Mouse (Mus musculus): Measurements from ENCODE around the gene Ggt7. TPM values are rescaled to one million over a fixed set of nuclear protein-coding genes. Genes with fewer than 3 reads are reported as not detected.

Gene Ggt7
- polyA plus RNA-seq, 1 experiment = 6.6 TPM

GRCm38 (mm10) chr2:155443446-155443845 is 74.6 kb downstream of the Ggt7 start:
- Histone ChIP-seq H3K79me2 (ENCODE audit: control insufficient read depth, insufficient read depth) (peaks cover 35% of the 10 kb centered on the region), H3K36me3 (ENCODE audit: control insufficient read depth, insufficient read depth) (no peaks in the 10 kb centered on the region), H3K4me2 (ENCODE audit: low read depth) (no peak overlapping the region), H3K4me3 (no peak overlapping the region), H3ac (ENCODE audit: control insufficient read depth, insufficient read length) (no peak overlapping the region), H3K27me3 (ENCODE audit: control insufficient read depth, insufficient read depth, insufficient read length) (no peaks in the 10 kb centered on the region)
- TF ChIP-seq REST (IDR thresholded peaks at IDR 0.05; ENCODE audit: insufficient read depth, insufficient read length) (no peak), POLR2AphosphoS2 (IDR thresholded peaks at IDR 0.05; ENCODE audit: insufficient read length, low read depth) (no peak), MYOG (IDR thresholded peaks at IDR 0.05; ENCODE audit: control insufficient read depth in 1 of 3, insufficient read depth in 1 of 3, insufficient read length in 2 of 3, low read depth in 2 of 3) (no peak), SRF (IDR thresholded peaks at IDR 0.05; ENCODE audit: control insufficient read depth, insufficient read length, low read depth) (no peak), E2F4 (IDR thresholded peaks at IDR 0.05; ENCODE audit: insufficient read depth) (no peak), USF1 (IDR thresholded peaks at IDR 0.05; ENCODE audit: low read depth) (no peak), MYOD1 (IDR thresholded peaks at IDR 0.05; ENCODE audit: control insufficient read depth in 1 of 3, insufficient read length in 2 of 3, low read depth in 2 of 3) (no peak)

DNA sequence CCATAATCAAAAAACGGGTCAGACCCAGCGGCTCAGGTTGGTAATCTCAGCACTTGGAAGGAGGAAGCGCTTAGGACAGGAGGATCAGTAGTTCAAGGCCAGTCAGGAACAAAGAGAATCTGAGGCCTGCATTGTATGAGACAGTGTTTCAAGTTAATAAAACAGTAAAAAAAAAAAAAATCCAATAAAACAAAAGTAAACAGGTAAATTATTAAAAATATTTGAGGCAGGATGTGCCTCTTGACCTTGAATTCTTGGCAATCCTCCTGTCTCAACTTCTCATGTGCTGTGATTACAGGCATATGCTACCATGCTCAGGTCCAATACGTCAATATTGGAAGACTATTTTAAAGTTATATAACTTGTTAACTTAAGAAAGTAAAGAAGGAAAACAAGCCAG is 75.1 kb downstream of the Ggt7 start:
- no peaks in the 10 kb centered on the region for H3K27me3 ChIP-seq (ENCODE audit: control insufficient read depth, insufficient read depth, insufficient read length)
- H3K4me3 ChIP-seq = no peak overlapping the region
- H3K36me3 ChIP-seq (ENCODE audit: control insufficient read depth, insufficient read depth) = peaks cover 2% of the 10 kb centered on the region
- peaks cover 34% of the 10 kb centered on the region for H3K79me2 ChIP-seq (ENCODE audit: control insufficient read depth, insufficient read depth)
- no peak overlapping the region for H3ac ChIP-seq (ENCODE audit: control insufficient read depth, insufficient read length)
- TF ChIP-seq MAX (IDR thresholded peaks at IDR 0.05; ENCODE audit: low read depth) = no peak
- TF ChIP-seq TCF12 (IDR thresholded peaks at IDR 0.05; ENCODE audit: insufficient read depth, poor library complexity, severe bottlenecking) = no peak
- no peak for TF ChIP-seq SRF (IDR thresholded peaks at IDR 0.05; ENCODE audit: control insufficient read depth, insufficient read length, low read depth)
- no peak for TF ChIP-seq MYOG (IDR thresholded peaks at IDR 0.05; ENCODE audit: control insufficient read depth in 1 of 3, insufficient read depth in 1 of 3, insufficient read length in 2 of 3, low read depth in 2 of 3)
- no peak for TF ChIP-seq POLR2A (IDR thresholded peaks at IDR 0.05; ENCODE audit: insufficient read length, low read depth)
- no peak for TF ChIP-seq TCF3 (IDR thresholded peaks at IDR 0.05; ENCODE audit: insufficient read length, low read depth)
- no peak for TF ChIP-seq CEBPB (IDR thresholded peaks at IDR 0.05; ENCODE audit: insufficient read depth, poor library complexity, severe bottlenecking)
- no peak for TF ChIP-seq REST (IDR thresholded peaks at IDR 0.05; ENCODE audit: insufficient read depth, insufficient read length)
- no peak for TF ChIP-seq MYOD1 (IDR thresholded peaks at IDR 0.05; ENCODE audit: control insufficient read depth in 1 of 3, insufficient read length in 2 of 3, low read depth in 2 of 3)
- no peak for TF ChIP-seq USF1 (IDR thresholded peaks at IDR 0.05; ENCODE audit: low read depth)
- no peak for TF ChIP-seq E2F4 (IDR thresholded peaks at IDR 0.05; ENCODE audit: insufficient read depth)
- TF ChIP-seq POLR2AphosphoS2 (IDR thresholded peaks at IDR 0.05; ENCODE audit: insufficient read length, low read depth) = no peak
- H3K4me2 ChIP-seq (ENCODE audit: low read depth) = no peak overlapping the region

Other genes starting within 250 kb of the Ggt7 start
- gene Map1lc3a, start 241.9 kb downstream of the Ggt7 start, polyA plus RNA-seq (2012; fragmentation: generic; extraction: Trizol) = 413 TPM
- gene Pigu, start 160.8 kb downstream of the Ggt7 start, polyA plus RNA-seq (2012; fragmentation: generic; extraction: Trizol) = 27.0 TPM
- 100 TPM for gene Trp53inp2, start 137.2 kb downstream of the Ggt7 start, polyA plus RNA-seq (2012; fragmentation: generic; extraction: Trizol)
- gene Ncoa6, start 44.3 kb downstream of the Ggt7 start, polyA plus RNA-seq (2012; fragmentation: generic; extraction: Trizol) = 11.0 TPM
- gene Acss2, start 289 bp downstream of the Ggt7 start, polyA plus RNA-seq (2012; fragmentation: generic; extraction: Trizol) = 25.8 TPM
- 55.3 TPM for gene Gss, start 74.6 kb upstream of the Ggt7 start, polyA plus RNA-seq (2012; fragmentation: generic; extraction: Trizol)
- gene Myh7b, start 93.0 kb upstream of the Ggt7 start, polyA plus RNA-seq (2012; fragmentation: generic; extraction: Trizol) = 12.2 TPM
- gene Trpc4ap, start 174.1 kb upstream of the Ggt7 start, polyA plus RNA-seq (2012; fragmentation: generic; extraction: Trizol) = 89.0 TPM
- gene Edem2, start 211.2 kb upstream of the Ggt7 start, polyA plus RNA-seq (2012; fragmentation: generic; extraction: Trizol) = 21.9 TPM
- not detected for gene Gm17581, start 217.6 kb upstream of the Ggt7 start, polyA plus RNA-seq (2012; fragmentation: generic; extraction: Trizol)
- 2.7 TPM for gene Procr, start 232.9 kb upstream of the Ggt7 start, polyA plus RNA-seq (2012; fragmentation: generic; extraction: Trizol)